Mouse (Mus musculus): ENCODE measurements around the gene Isoc2b.

- TF ChIP-seq CTCF (IDR thresholded peaks at IDR 0.05; ENCODE audit: low read depth) (no peak), EP300 (optimal IDR thresholded peaks at IDR 0.05) (no peak)
Observed at GRCm38 (mm10) chr7:4816559-4816958, 53.5 kb downstream of the Isoc2b start.

All from stomach, postnatal 0 days (tissue).